Mouse (Mus musculus) hindbrain, embryonic 16.5 days (tissue): Measurements from ENCODE around the gene Pole3. TPM values are rescaled to one million over a fixed set of nuclear protein-coding genes. Genes with fewer than 3 reads are reported as not detected.
A peak's percentile ranks its signal among the peaks of the same experiment; 100 is the strongest.

Source experiments
- ATAC-seq: fragments of 200-750 bp; cut with Nextera tagmentation; 2 replicates; pipeline ENCODE4 v1.8.0; 2017; ENCODE audit warnings: moderate TSS enrichment, moderate library complexity
- H3K27ac ChIP-seq: fragments of 300-500 bp; sonication (generic); 2 replicates; pipeline ENCODE4 v1.5.1; 2014; ENCODE audit warnings: low read depth, mild to moderate bottlenecking, control low read depth, low read length, moderate library complexity
- H3K27me3 ChIP-seq: fragments of 300-500 bp; sonication (generic); replicated peaks from 2 replicates; pipeline ENCODE4 v1.6.1; 2014; ENCODE audit warnings: low read length; ENCODE audit not compliant: control insufficient read depth, insufficient read depth
- H3K36me3 ChIP-seq: fragments of 300-500 bp; sonication (generic); 2 replicates; pipeline ENCODE4 v1.6.1; 2014; ENCODE audit warnings: mild to moderate bottlenecking, low read length, moderate library complexity, mixed read lengths; ENCODE audit not compliant: control insufficient read depth, insufficient read depth
- H3K4me1 ChIP-seq: fragments of 300-500 bp; sonication (generic); 2 replicates; pipeline ENCODE4 v1.6.1; 2014; ENCODE audit warnings: low read depth, low read length; ENCODE audit not compliant: control insufficient read depth, insufficient read depth
- H3K4me2 ChIP-seq: fragments of 300-500 bp; sonication (generic); 2 replicates; pipeline ENCODE4 v1.6.1; 2014; ENCODE audit warnings: mild to moderate bottlenecking, low read length, control low read depth, moderate library complexity
- H3K4me3 ChIP-seq: fragments of 300-500 bp; sonication (generic); 2 replicates; pipeline ENCODE4 v1.5.1; 2014; ENCODE audit warnings: mild to moderate bottlenecking, low read length, control low read depth, moderate library complexity
- H3K9ac ChIP-seq: fragments of 300-500 bp; sonication (generic); 2 replicates; pipeline ENCODE4 v1.6.1; 2014; ENCODE audit warnings: low read depth, mild to moderate bottlenecking, control low read depth, low read length, moderate library complexity
- H3K9me3 ChIP-seq: fragments of 300-500 bp; sonication (generic); 2 replicates; pipeline ENCODE4 v1.6.1; 2014; ENCODE audit warnings: mild to moderate bottlenecking, low read length, moderate library complexity; ENCODE audit not compliant: control insufficient read depth
- WGBS: fragments of 180-500 bp; shearing (Covaris S2); extraction: QIAGEN DNeasy Blood & Tissue Kit; methylation state at CpG from one replicate; pipeline ENCODE4 v1.1.7; 2014; 5-methylcytosine and 5-hydroxymethylcytosine counted together
- polyA plus RNA-seq: library from polyadenylated mRNA; unstranded; fragments of >200 nt; fragmentation: Nextera tagmentation; extraction: Ambion mirVana; gene quantifications from 2 replicates; pipeline ENCODE4 v1.2.1, GENCODE M21; 2015

Pole3 gene
- polyA plus RNA-seq, 1 experiment from 2014 or later = 61.8 TPM

DNA sequence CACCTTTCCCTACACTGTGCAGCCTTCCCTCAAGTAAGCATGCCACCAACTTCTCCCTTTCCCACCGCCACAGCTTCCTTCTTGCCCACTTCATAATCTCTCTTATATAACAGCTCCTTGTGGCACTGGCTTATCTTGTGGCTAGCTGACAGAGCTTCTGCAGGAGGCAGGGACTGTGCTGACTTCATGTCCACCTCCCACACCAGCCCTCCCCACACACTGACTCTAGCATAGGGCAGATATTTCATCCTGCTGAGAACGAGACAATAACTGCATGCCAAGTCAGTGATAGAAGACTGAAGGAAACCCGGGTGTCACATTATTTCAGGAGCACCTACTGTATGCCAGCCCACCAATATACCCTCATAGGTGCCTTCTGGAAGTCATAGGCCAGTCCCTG lies 9.4 kb downstream of the Pole3 start:
- peaks cover 10% of the 10 kb centered on the region for H3K4me1 ChIP-seq
- 75% methylated on average over 3 of the region's 3 CpGs for WGBS
- no peaks in the 10 kb centered on the region for H3K9me3 ChIP-seq
- H3K9ac ChIP-seq = no peak overlapping the region
- H3K4me3 ChIP-seq = no peak overlapping the region
- ATAC-seq = no peak
- no peak overlapping the region for H3K4me2 ChIP-seq
- H3K27me3 ChIP-seq = no peaks in the 10 kb centered on the region
- H3K36me3 ChIP-seq = peaks cover 12% of the 10 kb centered on the region
- H3K27ac ChIP-seq = 0 out of 2 replicates have a peak overlapping the region, but pooled peaks have one; percentile 24

DNA sequence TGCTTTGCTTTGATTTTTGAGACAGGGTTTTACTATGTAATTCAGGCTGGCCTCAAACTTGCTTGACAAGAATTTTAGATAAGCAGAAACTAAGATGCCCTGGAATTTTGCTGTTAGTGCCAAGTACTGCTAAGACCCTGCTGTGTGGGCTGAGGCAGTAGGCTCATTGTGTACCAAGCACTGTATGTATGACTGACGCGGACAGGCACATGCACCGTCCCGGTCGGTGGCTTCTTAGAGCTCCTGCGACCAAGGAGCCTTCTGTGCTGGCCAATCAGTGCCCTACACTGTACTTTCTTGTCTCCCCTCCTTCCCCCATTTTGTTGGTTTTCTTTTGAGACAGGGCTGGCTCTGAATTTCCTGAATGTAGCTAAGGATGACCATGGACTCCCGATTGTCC lies 9.9 kb downstream of the Pole3 start:
- no peak for ATAC-seq
- WGBS = 85% methylated on average over 7 of the region's 7 CpGs

DNA sequence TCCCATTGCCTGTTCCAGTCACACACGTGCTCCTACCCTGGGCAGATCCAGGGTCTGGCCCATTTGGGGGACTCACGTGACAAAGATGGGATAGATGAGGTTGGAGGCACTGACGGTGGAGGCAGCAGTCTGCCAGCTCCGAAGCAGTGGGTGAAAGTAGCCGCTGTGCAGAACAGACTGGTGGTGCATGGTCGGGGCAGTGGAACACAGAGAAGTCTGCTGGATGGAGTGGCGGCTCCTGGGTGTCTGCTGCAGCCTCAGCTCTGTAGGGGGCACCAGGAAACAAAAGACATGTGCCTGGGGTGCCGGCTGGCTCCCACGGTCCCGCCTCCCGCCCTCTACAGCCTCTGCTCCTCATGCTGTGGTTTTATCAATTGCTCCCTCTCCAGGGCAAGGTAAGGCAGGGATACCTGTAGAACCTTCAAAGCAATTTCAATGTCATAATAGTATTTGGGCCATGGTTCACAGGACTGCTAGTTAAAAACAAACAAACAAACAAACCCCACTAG lies 10.8 kb downstream of the Pole3 start:
- H3K4me2 ChIP-seq = no peak overlapping the region
- no peaks in the 10 kb centered on the region for H3K27me3 ChIP-seq
- H3K27ac ChIP-seq = no peak overlapping the region
- H3K4me3 ChIP-seq = no peak overlapping the region
- no peaks in the 10 kb centered on the region for H3K9me3 ChIP-seq
- 44% methylated on average over 11 of the region's 11 CpGs for WGBS
- peaks cover 7% of the 10 kb centered on the region for H3K4me1 ChIP-seq
- no peak overlapping the region for H3K9ac ChIP-seq
- ATAC-seq = no peak
- peaks cover 24% of the 10 kb centered on the region for H3K36me3 ChIP-seq

More for the DNA sequence above, 9.9 kb downstream of the Pole3 start:
- H3K9ac ChIP-seq = no peak overlapping the region
- H3K4me3 ChIP-seq = no peak overlapping the region
- H3K4me2 ChIP-seq = no peak overlapping the region
- H3K27ac ChIP-seq = no peak overlapping the region
- no peaks in the 10 kb centered on the region for H3K27me3 ChIP-seq
- no peaks in the 10 kb centered on the region for H3K9me3 ChIP-seq
- peaks cover 15% of the 10 kb centered on the region for H3K36me3 ChIP-seq
- H3K4me1 ChIP-seq = peaks cover 8% of the 10 kb centered on the region

DNA sequence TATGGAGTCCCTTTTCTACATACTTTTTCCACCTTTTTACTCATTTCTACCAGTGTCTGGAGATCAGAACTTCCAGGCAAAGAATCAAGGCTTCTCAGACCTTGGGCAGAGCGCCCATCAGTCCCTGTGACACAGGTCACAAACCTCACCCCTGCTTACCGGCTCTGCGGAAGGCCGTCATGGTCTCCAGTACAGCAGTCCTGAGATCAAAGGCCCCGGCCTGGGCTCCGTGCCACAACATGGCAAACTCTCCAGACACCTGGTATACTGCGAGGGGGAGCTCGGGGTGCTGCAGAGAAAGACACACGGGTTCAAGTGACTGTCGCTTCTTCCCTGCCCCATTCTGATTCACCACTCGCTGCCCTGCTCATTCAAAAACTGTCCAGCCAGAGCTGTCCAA lies 14.9 kb downstream of the Pole3 start:
- WGBS = 89% methylated on average over 11 of the region's 11 CpGs
- no peak overlapping the region for H3K4me3 ChIP-seq

DNA sequence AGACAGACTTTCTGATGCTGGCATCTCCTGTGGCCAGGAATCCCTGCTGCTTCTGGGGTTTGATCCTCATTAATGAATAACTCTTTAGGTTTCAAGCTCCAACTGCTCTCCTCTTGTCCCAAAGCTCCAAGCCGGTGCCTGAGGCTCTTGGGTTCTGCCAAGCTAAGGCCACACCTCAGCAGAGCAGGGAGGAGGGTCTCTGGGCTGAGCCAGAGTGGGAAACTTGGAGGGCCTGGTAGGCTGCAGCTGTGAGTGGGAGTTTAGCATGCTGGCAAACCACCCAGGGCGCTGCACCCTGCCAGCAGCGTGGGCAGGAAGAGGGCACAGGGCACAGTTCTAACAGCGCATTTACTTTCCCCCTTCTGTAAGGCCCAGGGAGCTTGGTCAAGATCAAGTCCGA lies 16.0 kb downstream of the Pole3 start:
- Histone ChIP-seq H3K4me1 (no peaks in the 10 kb centered on the region), H3K27ac (no peak overlapping the region), H3K4me2 (no peak overlapping the region), H3K9me3 (no peaks in the 10 kb centered on the region), H3K27me3 (no peaks in the 10 kb centered on the region), H3K9ac (no peak overlapping the region), H3K36me3 (peaks cover 33% of the 10 kb centered on the region), H3K4me3 (no peak overlapping the region)
- WGBS = 89% methylated on average over 5 of the region's 5 CpGs
- no peak for ATAC-seq

More for the DNA sequence above, 14.9 kb downstream of the Pole3 start:
- H3K4me2 ChIP-seq = no peak overlapping the region
- H3K4me1 ChIP-seq = no peaks in the 10 kb centered on the region
- 0 out of 2 replicates have a peak overlapping the region, but pooled peaks have one; percentile 17 for H3K9ac ChIP-seq
- no peak for ATAC-seq
- peaks cover 33% of the 10 kb centered on the region for H3K36me3 ChIP-seq
- no peak overlapping the region for H3K27ac ChIP-seq
- no peaks in the 10 kb centered on the region for H3K9me3 ChIP-seq
- no peaks in the 10 kb centered on the region for H3K27me3 ChIP-seq

DNA sequence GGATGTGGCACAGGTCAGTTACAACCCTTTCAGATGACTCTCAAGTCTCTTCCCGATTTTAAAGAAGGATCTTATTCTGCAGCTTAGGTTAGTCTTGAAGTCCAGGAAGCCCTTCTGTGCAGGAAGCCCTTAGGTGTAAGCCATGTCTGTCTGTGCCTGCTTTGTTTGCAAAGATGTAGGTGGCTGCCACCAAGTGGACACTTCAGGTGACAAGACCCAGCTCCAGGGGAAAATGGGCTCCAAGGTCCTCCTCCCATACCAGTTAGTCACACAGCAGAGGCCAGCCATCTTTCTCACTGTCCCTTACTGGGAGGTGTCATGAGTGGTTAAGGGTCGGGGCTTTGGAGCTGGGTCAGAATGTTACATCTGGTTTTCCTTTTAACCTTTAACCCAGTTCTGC lies 18.1 kb downstream of the Pole3 start:
- ATAC-seq = no peak
- H3K36me3 ChIP-seq = peaks cover 24% of the 10 kb centered on the region
- no peaks in the 10 kb centered on the region for H3K27me3 ChIP-seq
- H3K9ac ChIP-seq = no peak overlapping the region
- no peak overlapping the region for H3K4me3 ChIP-seq
- H3K27ac ChIP-seq = no peak overlapping the region
- peaks cover 2% of the 10 kb centered on the region; the same call in 1 of the 2 replicates for H3K4me1 ChIP-seq
- 81% methylated on average over 2 of the region's 2 CpGs for WGBS
- no peaks in the 10 kb centered on the region for H3K9me3 ChIP-seq
- no peak overlapping the region for H3K4me2 ChIP-seq

DNA sequence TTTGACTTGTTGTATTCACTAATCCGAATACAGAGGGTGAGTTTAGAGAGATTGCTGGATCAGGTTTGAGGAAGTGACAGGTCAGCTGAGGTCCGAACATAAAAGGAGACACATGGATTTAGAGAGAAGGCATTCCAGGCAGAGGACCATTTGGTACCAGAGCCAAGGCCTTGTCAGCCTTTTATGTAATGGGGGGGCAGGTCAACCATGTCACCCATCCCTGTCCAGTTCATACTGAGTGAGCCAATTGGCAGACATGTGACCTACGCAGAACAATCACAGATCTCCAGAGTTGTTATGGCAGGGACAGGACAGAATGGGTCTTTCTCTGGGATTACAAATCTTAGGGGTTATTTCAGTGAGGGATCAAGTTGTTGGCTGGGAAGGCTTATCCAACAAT lies 18.9 kb downstream of the Pole3 start:
- Histone ChIP-seq H3K27me3 (no peaks in the 10 kb centered on the region), H3K4me1 (peaks cover 8% of the 10 kb centered on the region), H3K9ac (no peak overlapping the region), H3K4me3 (no peak overlapping the region), H3K4me2 (no peak overlapping the region), H3K9me3 (no peaks in the 10 kb centered on the region), H3K36me3 (peaks cover 21% of the 10 kb centered on the region), H3K27ac (no peak overlapping the region)
- ATAC-seq = no peak
- 89% methylated on average over 3 of the region's 3 CpGs for WGBS

DNA sequence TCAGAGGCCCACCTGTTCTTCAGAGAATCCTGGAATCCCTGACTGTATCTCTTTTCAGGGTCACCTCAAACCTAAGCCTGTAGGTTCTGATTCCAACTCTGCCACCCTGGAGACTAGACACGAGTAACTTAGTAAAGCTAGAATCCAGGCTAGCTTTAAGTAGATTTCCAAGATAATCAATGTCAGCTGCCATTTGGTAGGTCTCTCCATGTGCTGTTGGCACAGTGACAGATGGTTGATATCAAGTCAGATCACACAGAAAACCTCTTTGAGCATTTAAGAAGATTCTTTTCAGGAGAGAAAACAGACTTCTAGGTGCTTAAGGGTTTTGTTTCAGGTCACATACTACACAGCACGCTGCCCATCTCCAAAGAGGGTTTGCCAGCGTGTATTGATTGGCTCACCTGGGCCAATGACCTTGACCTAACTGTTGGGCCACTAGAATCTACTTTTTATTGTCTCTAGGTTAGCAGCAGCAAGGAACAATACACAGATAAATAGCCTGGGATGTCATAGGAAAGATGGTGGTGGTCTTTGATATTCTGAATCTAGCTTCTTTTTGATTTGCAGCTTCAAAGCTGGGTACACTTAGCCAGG lies 21.4 kb downstream of the Pole3 start, which contains the start of gene Hdhd3:
Gene Hdhd3 (minus strand): TSS at position 94 of the 597 bp plus-strand sequence.
- peak within 1 kb of the TSS; percentile 88 for H3K9ac ChIP-seq
- H3K4me1 ChIP-seq = peaks cover 12% of the 10 kb centered on the region
- no peaks in the 10 kb centered on the region for H3K27me3 ChIP-seq
- peak within 1 kb of the TSS; percentile 82 for H3K4me3 ChIP-seq
- WGBS = 86% methylated on average over 3 of the region's 3 CpGs
- H3K36me3 ChIP-seq = peaks cover 17% of the 10 kb centered on the region
- peak within 1 kb of the TSS; percentile 68 for H3K27ac ChIP-seq
- peak within 1 kb of the TSS; percentile 77 for H3K4me2 ChIP-seq
- ATAC-seq = no peak
- no peaks in the 10 kb centered on the region for H3K9me3 ChIP-seq

DNA sequence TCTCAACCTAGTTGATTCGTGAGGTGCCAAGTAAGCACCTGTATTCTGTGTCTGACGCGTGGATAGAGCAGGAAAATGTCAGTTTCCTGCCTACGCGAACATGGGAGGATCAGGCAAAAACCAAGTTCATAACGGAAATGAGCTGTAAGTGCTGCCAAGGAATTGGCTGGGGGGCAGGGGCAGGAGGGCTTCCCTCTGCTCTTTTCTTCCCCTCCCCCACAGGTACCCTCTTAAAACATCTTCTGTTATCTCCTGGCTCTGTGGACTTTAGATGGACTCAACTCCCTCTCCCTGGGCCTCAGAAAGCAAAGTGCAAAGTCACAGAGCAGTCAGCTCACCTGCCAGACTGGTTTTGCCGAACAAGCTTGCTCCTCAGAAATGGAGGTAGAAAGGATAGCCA lies 21.9 kb downstream of the Pole3 start:
- Histone ChIP-seq H3K9me3 (no peaks in the 10 kb centered on the region), H3K4me2 (no peak overlapping the region), H3K36me3 (peaks cover 14% of the 10 kb centered on the region), H3K4me1 (peaks cover 12% of the 10 kb centered on the region), H3K27me3 (no peaks in the 10 kb centered on the region), H3K27ac (no peak overlapping the region), H3K4me3 (no peak overlapping the region), H3K9ac (no peak overlapping the region)
- ATAC-seq = no peak
- WGBS = 80% methylated on average over 7 of the region's 7 CpGs
